18 mouse cellular contexts compared by ENCODE assay signal in the genomic region with DNA sequence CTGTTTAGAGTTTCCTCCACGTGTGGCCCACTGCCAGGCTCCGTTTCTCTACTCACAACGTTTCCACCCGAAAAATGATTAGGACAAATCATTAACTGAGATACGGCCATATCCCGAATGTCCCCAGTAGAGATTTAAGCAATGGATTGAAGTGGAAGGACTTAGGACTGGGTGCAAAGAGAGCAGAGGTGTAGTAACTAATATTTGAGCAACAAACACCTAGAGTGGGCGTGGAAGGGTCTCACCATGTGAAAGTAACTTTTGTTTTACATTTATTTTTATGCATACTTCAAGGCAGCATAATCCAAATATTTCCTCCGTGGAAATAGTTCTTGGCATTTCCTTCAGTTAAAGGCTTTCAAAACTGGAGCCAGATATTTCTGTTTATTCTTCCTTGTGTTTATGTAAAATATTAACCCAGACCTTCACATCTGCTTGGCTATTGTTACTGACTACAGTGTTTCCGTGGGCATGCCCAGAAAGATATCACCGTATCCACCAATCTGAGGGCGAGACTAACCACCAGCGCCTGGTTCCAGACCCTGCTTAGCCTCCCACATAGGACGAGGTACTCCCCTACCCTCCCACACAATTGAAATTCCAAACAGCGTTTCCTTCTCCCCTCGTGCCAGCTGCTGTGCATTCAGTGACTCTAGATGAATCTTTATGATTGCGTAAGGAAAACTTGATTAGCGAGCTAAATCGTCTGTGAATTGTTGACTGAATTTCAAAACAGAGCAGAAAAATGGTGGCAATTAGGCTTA. TPM values are rescaled to one million over a fixed set of nuclear protein-coding genes. Genes with fewer than 3 reads are reported as not detected.
DNase-seq lines count a peak whose midpoint lies in the region; ATAC-seq and TF ChIP-seq lines count a peak whose summit lies in the region.
"Had no signal": no experiment of that assay in that cellular context is flagged by ENCODE, and none has a peak within 500 bp of the region (broad histone marks: within the 10 kb centered on the region; RNA-seq: fewer than 3 reads in every experiment).

No protein-coding gene starts in this region.

- H3K36me3 ChIP-seq in kidney, adult 2 months (ENCODE audit: control insufficient read depth, insufficient read depth, low read length) = no peaks in the 10 kb centered on the region
- no peaks in the 10 kb centered on the region for H3K36me3 ChIP-seq in lung, embryonic 15.5 days
- H3K36me3 ChIP-seq: heart, embryonic 12.5 days had no signal

- 27% methylated on average over 18 of the region's 18 CpGs for WGBS in kidney, adult 2 months
- 21% methylated on average over 18 of the region's 18 CpGs for WGBS in lung, embryonic 15.5 days

- H3K27ac ChIP-seq in kidney, adult 2 months (ENCODE audit: insufficient read depth, low read depth, low read length) = no peak overlapping the region
- peak overlapping the region; percentile 85 for H3K27ac ChIP-seq in lung, embryonic 15.5 days
- H3K27ac ChIP-seq: macrophage had no signal

- peak; percentile 6 for DNase-seq in kidney, adult 2 months
- DNase-seq in kidney, postnatal 25 days = no peak
- DNase-seq in urinary bladder, postnatal 14 days (ENCODE audit: low spot score) = peak; percentile 14
- DNase-seq in urinary bladder, postnatal 10 days (ENCODE audit: low spot score) = no peak
- peak; percentile 23 for DNase-seq in yolk sac, embryonic 10.5 days (ENCODE audit: low spot score)
- no peak for DNase-seq in testis, postnatal 10 days (ENCODE audit: low spot score)
- DNase-seq in heart, postnatal 25 days (ENCODE audit: low spot score) = no peak
- DNase-seq: adrenal gland, postnatal 25 days; cerebellum, adult 11 months; thymus, postnatal 4 days had no signal

- peak overlapping the region; percentile 39 for H3K4me2 ChIP-seq in lung, embryonic 15.5 days
- H3K4me2 ChIP-seq: heart, embryonic 12.5 days had no signal

- intact Hi-C loops in heart, postnatal 25 days (cut with DNase I) = no loop called here

- no peaks in the 10 kb centered on the region for H3K27me3 ChIP-seq in kidney, adult 2 months (replicated peaks; ENCODE audit: control insufficient read depth, insufficient read depth, low read length)
- no peaks in the 10 kb centered on the region for H3K27me3 ChIP-seq in lung, embryonic 15.5 days
- H3K27me3 ChIP-seq: heart, embryonic 12.5 days had no signal

- peaks cover 3% of the 10 kb centered on the region; the same call in 1 of the 2 replicates for H3K4me1 ChIP-seq in kidney, adult 2 months (ENCODE audit: control insufficient read depth, insufficient read depth, low read length)
- H3K4me1 ChIP-seq in lung, embryonic 15.5 days = peaks cover 21% of the 10 kb centered on the region
- H3K4me1 ChIP-seq: heart, embryonic 12.5 days had no signal

- H3K9ac ChIP-seq in lung, embryonic 15.5 days = no peak overlapping the region
- H3K9ac ChIP-seq: heart, embryonic 12.5 days had no signal

- no peaks in the 10 kb centered on the region for H3K9me3 ChIP-seq in lung, embryonic 15.5 days
- H3K9me3 ChIP-seq: heart, embryonic 12.5 days had no signal

- TF ChIP-seq CTCF in kidney, adult 2 months (conservative IDR thresholded peaks at IDR 0.05; ENCODE audit: insufficient read depth, insufficient read length, low read depth, low read length) = no peak

- ATAC-seq in lung, embryonic 15.5 days (ENCODE audit: borderline replicate concordance, extremely low read depth, low FRiP score, low TSS enrichment) = peak; percentile 91
- ATAC-seq: inflammation-experienced regulatory T-cells, adult 6 months had no signal

- TF ChIP-seq POLR2A in kidney, adult 2 months (IDR thresholded peaks at IDR 0.05; ENCODE audit: low read depth, low read length) = no peak

- no peak overlapping the region for H3K4me3 ChIP-seq in kidney, adult 2 months (ENCODE audit: insufficient read depth, low read depth, low read length)
- no peak overlapping the region for H3K4me3 ChIP-seq in lung, embryonic 15.5 days
- H3K4me3 ChIP-seq: heart, embryonic 12.5 days; myocyte had no signal

RNA-seq across cellular contexts. Expression of a gene that starts 16.0 kb away (rescaled TPM):
- 0.14 and 0.39 TPM in 2 replicates for polyA plus RNA-seq in kidney, adult 2 months (2012; rRNA removed)
- 0.15 and 0.20 TPM in 2 replicates for polyA plus RNA-seq in lung, embryonic 15.5 days (2015; fragmentation: Nextera tagmentation; extraction: Ambion mirVana)
- not detected for total RNA-seq in heart, postnatal 25 days (2021)
- total RNA-seq: adrenal gland, postnatal 25 days; gastrocnemius, adult 18-20 months; left cerebral cortex, postnatal 10 days had no signal
- polyA plus RNA-seq: embryonic facial prominence, embryonic 11.5 days; heart, embryonic 12.5 days; macrophage; myocyte had no signal

RNA-seq across cellular contexts. Expression of a gene that starts 34.4 kb away (rescaled TPM):
- 1.9 and 2.5 TPM in 2 replicates for polyA plus RNA-seq in kidney, adult 2 months (2012; rRNA removed)
- 7.5 and 7.9 TPM in 2 replicates for polyA plus RNA-seq in lung, embryonic 15.5 days (2015; fragmentation: Nextera tagmentation; extraction: Ambion mirVana)
- 1 to 10 TPM in 1 of 2 experiments, under 1 TPM in 1; 0.75 to 1.6 TPM for total RNA-seq in heart, postnatal 25 days (2021)

Comparison
In these comparisons a context has a peak if more than half of its experiments do, and no peak if none do; other contexts are left out.
1. DNase-seq: peak in kidney, adult 2 months (single experiment), urinary bladder, postnatal 14 days (single experiment) and yolk sac, embryonic 10.5 days (single experiment); none in kidney, postnatal 25 days (0 of 2), urinary bladder, postnatal 10 days (single experiment), testis, postnatal 10 days (single experiment) and heart, postnatal 25 days (single experiment).